Mouse (Mus musculus) left cerebral cortex, postnatal 36 days (tissue): ENCODE data around the gene Tgm5. TPM values are rescaled to one million over a fixed set of nuclear protein-coding genes. Genes with fewer than 3 reads are reported as not detected.

ENCODE experiments used
- total RNA-seq, 2 experiments: library from RNA; stranded (reverse); gene quantifications; 2 replicates each; pipeline ENCODE4 v1.2.3; 2021

The Tgm5 gene
- total RNA-seq, 2 experiments from 2014 or later = not detected

Other genes starting within 250 kb of the Tgm5 start
- 10 to 100 TPM; 22.8 to 32.1 TPM for gene Cdan1, start 235.7 kb downstream of the Tgm5 start, total RNA-seq
- gene Ttbk2, start 235.2 kb downstream of the Tgm5 start, total RNA-seq = 10 to 100 TPM; 89.4 to 90.6 TPM
- gene Ubr1, start 115.1 kb downstream of the Tgm5 start, total RNA-seq = 10 to 100 TPM; 35.8 to 49.2 TPM
- gene Tmem62, start 108.8 kb downstream of the Tgm5 start, total RNA-seq = 10 to 100 TPM; 21.9 to 28.2 TPM
- gene Ccndbp1, start 77.4 kb downstream of the Tgm5 start, total RNA-seq = 10 to 100 TPM; 54.9 to 59.4 TPM
- gene Epb42, start 48.8 kb downstream of the Tgm5 start, total RNA-seq = not detected
- under 1 TPM in 1 of 2 experiments, not detected in 1; 0.25 TPM for gene Tgm7, start 24.0 kb upstream of the Tgm5 start, total RNA-seq
- 10 to 100 TPM; 16.6 to 19.9 TPM for gene Adal, start 54.6 kb upstream of the Tgm5 start, total RNA-seq
- 1 to 10 TPM; 7.0 to 9.4 TPM for gene Lcmt2, start 54.8 kb upstream of the Tgm5 start, total RNA-seq
- 10 to 100 TPM; 35.8 to 56.6 TPM for gene Tubgcp4, start 84.8 kb upstream of the Tgm5 start, total RNA-seq
- 1 to 10 TPM; 5.8 to 7.0 TPM for gene Zscan29, start 85.3 kb upstream of the Tgm5 start, total RNA-seq
- gene Trp53bp1, start 185.6 kb upstream of the Tgm5 start, total RNA-seq = 100 to 1,000 TPM; 125 to 148 TPM
- gene Map1a, start 203.8 kb upstream of the Tgm5 start, total RNA-seq = 100 to 1,000 TPM; 594 to 651 TPM